Mouse (Mus musculus): ENCODE measurements around the gene Klhl22.

The Klhl22 gene

DNA sequence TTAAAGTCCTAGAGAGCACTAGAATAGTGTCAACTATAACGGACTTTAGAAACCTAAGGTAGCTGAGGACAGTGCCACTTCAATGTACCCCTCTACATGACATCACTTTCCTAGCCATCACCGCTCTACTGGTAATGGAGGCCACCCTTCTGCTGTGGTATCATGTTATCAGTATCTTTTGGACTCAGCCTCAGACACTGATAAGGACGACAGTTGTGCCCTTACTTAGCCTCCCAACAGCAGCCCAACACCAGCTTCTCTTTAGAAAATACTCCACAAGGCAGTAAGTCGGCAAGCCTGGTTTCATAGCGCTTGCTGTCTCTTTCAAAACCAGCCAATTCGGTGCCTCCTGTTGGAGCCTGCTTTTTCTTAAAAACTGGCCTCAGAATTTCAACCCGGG, 75.1 kb downstream of the Klhl22 start:
- DNase-seq, result no peak

DNA sequence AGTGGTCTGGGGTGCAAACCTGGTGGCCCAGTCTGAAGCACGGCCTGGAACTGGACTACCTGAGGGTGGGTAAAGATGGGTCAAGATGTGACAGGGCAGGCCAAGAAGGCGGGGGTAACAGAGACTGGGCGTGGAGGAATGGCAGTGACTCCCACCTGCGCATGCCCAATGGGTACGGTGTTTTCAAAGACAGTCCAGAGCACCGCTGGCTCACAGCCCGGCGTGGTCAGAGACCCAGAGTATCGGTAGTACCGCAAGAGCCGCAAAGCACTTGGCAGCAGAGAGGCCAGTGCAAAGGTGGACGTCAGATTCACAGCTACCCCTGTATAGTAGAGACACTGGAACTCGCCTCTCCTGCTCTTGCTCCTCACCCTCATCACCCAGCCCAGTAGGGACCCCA, 76.1 kb downstream of the Klhl22 start:
- DNase-seq, result no peak

DNA sequence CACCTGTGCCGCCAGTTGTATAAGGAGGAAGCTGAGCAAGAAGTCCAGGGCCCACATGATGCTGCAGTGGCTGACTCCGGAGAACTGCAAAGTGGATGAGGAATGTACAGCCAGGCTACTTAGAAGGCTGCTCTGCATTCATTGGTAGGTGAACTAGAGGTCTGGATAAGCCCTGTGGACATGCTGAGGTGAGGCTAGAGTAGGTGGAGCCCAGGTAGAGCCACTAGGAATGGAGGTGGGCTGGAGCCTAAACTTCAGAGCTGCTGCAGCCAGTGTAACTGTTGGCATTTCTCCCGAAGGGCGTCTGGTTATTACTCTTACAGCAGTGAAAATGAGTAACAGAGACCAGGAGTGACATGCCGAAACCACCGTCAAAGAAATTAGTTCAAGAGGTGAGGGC, 78.6 kb downstream of the Klhl22 start, which contains the start of gene Car15:
TSS of gene Car15 (minus strand) at position 314 of the 400 bp plus-strand sequence.
- no peak for DNase-seq

DNA sequence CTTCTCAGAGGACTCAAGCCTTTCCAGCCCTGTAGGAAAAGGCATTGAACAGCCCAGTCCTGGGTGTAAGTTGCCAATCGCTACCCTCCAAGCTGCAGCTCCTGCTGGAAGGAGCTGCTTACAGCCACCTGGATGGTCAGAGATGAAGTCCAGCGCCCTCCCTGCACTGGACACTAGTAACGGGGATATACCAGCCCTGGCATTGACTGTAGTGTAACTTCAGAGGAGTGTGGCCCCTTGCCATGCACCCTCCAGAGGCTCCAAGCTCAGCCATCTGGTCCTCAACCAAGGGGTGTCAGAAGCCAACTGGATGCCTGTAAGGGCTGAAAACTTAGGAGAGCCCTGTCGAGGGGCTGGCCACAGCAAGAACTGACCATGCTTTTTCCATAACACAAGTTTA, 80.6 kb downstream of the Klhl22 start:
- no peak for DNase-seq

DNA sequence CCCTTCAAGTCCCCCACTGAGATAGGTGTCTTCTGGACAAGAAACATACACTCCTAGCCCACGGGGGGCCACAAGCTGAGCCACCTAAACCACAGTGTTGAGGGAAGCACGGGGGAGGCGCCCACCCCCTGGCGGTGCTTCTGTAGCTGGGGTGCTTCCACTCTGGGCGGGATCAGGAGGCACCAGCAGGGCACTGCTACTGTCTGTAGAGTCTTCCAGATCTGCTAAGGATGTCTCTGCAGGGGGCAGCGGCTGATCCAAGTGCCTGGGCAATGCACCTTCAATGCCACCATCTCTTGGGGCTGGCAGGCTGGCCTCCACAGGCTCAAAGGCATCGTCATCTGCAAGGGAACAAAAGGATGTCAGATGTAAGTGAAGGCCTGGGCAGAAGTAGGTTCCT, 83.0 kb downstream of the Klhl22 start:
- no peak for DNase-seq
